Mouse (Mus musculus): ENCODE results near the gene Babam1.

Gene Babam1

DNA sequence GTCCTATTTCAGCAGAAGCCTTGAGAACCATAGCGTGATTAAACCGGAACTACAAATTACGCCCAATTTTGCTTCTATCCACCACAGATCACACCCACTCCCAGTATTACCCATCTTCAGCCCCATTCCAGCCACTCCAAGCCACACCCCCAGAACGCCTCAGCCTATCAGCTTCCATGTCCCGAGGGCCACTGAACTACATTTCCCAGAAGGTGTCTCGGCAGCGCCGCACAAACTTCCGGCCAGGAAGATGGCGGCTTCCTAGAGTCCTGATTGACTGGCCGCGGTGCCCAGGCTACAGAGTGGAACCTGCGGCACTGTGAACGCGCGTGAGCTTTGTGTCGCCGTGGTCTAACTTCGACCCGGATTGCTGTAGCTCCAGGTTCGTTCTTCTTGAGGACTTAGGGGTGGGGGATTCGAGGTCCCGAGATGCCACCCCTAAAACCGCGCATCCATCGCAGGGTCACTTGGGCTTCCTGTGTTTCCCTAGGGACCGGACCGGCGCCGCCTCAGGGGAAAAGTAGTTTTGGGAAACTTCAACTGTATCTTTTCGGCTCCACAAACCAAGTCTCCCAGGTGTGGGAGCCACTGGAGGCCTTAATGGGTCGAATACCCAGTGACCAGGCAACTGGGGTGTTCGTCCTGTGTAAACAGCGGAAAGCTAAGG is at the start of gene Babam1:
Gene Babam1 (plus strand): TSS at position 223 of the 667 bp plus-strand sequence.
- DNase-seq (ENCODE audit: low spot score in 2 of 2) = peak; percentile 88 to 90

GRCm38 (mm10) chr8:71351117-71351516 is 45.5 kb upstream of the Babam1 start:
- no peak for DNase-seq (ENCODE audit: low spot score in 2 of 2)

DNA sequence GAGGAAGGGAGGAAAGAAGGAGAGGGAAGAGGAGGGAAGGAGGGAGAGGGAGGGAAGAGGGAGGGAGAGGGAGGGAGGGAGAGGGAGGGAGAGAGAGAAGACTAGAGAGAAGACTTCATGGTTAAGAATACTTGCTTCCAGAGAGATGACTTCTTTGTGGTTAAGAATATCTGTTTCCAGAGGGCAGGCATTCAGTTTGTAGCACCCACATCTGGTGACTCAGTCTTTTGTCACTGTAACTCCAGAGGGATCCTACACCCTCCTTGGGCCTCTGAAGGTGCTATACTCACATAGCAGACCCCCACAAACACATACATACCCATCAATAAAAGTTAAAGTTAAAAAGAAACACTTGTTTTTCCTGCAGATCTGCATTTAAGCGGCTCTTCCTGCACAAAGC is 45.1 kb upstream of the Babam1 start:
- no peak for DNase-seq (ENCODE audit: low spot score in 2 of 2)

DNA sequence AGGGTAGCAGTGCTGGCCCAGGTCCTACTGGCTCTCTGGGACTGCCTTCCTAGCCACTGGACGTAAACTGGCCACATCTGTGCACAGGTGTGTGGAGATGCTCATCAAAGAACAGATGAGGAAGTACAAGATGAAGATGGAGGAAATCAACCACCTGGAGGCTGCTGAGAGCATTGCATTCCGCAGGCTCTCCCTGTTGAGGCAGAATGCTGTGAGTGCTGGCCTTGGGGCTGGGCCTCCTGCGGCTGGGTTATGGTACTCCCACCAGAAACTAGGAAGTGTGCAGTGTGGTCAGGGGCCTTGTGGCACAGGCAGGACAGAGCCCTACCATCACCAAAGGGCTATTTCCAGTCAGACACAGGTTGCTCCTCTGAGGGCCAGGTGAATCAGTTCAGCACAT is 38.6 kb upstream of the Babam1 start:
- no peak for DNase-seq (ENCODE audit: low spot score in 2 of 2)

- peak; percentile 82 to 87 for DNase-seq (ENCODE audit: low spot score in 2 of 2)
Observed at GRCm38 (mm10) chr8:71366771-71367528, 29.7 kb upstream of the Babam1 start, which contains the start of gene Use1. TSS of gene Use1 (plus strand) at chr8:71366848.

DNA sequence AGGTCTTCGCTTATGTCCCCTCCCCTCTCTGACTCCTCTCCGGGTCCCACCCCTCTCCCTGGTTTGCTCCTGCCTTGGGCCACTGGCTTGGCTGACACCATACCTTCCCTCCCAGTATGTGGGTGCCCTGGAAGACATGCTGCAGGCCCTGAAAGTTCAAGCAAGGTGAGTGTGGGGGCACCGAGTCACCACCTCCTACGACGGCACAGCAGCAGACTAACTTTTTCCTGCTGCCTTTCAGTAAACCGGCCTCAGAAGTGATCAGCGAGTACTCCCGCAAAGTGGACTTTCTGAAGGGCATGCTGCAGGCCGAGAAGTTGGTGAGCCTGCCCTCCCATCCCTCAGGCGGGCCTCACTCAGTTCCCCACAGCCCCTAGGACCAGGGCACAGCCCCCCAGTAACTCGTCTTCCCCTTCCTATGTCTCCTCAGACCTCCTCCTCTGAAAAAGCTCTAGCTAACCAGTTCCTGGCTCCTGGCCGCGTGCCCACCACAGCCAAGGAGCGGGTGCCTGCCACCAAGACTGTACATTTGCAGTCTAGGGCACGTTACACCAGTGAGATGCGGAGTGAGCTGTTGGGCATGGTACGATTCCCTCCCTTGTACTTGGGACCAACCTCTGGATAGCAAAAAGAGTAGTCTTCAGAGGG is 29.0 kb upstream of the Babam1 start:
- no peak for DNase-seq (ENCODE audit: low spot score in 2 of 2)

DNA sequence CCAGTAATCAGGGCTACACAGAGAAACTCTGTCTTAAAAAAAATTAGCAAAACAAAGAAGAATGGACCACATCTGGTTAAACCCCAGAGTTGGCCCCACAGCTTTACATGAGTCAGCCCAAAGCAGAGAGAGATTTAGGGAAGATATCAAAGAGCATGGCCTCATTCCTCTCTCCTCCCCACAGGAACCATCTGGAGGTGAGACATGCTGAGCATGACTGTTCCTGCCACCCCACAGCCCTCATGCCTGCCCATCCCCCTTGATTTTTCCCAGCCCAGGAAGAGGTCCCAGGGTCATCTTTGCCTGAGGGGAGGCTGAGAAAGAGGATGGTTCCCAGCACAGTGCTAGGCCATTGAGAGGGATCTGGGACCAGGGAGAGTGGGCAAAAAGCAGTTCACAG is 28.3 kb upstream of the Babam1 start:
- DNase-seq (ENCODE audit: low spot score in 2 of 2) = no peak

DNA sequence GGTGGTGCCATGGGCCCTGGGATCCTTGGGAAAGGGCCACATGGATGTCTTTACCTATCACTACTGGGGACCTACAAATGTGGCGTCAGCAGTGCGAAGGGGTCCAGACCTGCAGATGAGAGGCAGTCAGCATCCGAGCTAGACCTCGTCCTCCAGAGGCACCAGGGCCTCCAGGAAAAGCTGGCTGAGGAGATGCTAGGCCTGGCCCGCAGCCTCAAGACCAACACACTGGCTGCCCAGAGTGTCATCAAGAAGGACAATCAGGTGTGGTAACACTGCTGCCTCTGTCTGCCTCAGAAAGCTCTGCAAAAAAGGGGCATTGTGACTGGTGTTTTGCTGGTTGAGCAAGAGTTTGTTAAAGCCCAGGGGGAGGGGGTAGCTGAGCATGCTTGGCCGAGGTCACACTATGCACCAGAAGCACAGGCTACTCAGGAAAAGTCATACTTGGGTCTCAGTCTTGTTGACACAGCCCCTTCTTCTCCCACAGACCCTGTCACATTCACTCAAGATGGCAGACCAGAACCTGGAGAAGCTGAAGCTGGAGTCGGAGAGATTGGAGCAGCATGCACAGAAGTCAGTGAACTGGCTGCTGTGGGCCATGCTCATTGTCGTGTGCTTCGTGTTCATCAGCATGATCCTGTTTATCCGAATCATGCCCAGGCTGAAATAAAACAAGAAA is 27.5 kb upstream of the Babam1 start:
- no peak for DNase-seq (ENCODE audit: low spot score in 2 of 2)

- no peak for DNase-seq (ENCODE audit: low spot score in 2 of 2)
Observed at GRCm38 (mm10) chr8:71370711-71371235, 25.9 kb upstream of the Babam1 start.

DNA sequence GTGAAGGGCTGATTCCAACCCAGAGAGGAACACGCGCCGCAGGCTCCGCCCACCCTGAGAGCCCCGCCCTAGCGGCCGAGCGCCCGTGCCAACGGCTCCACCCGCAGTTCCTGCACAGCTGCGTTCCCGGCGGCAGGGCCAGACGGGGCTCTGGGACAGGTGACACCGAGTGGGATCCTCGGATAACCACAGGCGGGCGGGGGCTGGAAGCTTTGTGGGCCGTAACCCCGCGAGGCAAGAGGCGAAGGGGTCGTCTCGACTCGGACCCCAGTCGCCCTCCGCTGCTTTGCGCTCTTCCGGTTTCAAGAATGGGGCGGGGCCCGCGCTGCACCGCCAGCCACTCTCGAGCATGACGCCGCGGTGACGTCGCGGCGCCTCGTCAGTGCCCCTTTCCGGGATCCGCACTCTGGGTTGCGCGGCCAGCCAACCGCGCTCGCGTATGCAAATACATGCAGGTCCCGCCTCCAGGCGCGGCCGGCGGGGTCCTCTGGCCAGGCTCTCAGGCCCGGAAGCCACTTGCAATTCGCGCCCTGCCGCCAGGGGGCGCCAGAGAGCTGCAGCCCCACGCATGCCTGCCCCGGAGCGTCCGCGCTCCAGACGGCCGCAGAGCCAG is 25.3 kb upstream of the Babam1 start, which contains the start of gene Ocel1:
Gene Ocel1 (plus strand): TSS at position 63 of the 613 bp plus-strand sequence.
- DNase-seq (ENCODE audit: low spot score in 2 of 2) = peak; percentile 97 to 98

- peak in 1 of 2 experiments; percentile 30 for DNase-seq (ENCODE audit: low spot score in 2 of 2)
Observed at GRCm38 (mm10) chr8:71372427-71372826, 24.2 kb upstream of the Babam1 start.

DNA sequence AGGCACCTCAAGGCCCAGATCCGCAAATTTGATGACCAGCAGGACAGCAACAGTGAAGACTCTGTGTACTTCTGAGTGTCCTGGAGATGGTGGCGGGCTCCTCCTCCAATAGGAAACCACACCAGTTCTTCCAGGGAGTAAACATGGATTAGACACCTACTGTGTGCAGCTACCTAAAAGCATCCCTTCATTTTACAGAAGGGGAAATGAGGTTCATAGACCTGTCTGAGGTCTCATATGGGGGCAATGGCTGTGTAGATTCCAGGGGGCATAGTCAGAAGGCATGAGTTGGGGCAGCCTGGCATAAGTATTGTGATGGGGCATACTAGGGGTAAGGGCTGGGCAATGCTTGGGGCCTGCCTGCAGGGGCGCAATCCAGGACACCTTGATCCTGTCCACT is 23.7 kb upstream of the Babam1 start:
- DNase-seq (ENCODE audit: low spot score in 2 of 2) = no peak

DNA sequence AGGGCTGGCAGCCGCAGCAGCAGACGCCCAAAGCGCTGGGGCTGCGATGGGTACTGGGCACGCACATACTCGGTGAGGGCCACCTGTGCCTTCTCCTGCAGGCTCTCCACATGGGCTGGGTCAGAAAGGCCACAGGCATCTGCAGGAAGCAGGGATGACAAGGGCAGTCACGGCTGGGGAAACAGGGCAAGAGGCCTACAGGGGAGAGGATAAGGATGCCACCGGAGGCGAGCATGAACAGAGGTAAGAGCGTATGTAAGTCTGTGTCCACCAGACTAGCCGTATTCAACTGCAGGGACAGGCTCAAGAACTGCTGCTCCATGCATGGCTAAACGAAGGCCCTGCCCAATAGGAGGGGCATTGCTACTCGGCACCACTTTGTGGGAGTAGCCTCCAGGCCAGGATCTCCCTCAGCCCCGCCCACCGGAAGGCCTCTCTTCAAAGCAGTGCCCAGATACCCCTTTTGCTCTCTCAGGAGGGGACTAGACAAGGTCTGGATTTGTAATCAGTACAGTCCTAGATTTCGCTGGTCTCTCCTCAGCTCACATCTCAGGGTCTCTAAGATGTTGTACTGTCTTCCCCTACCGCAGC is 21.9 kb upstream of the Babam1 start:
- DNase-seq (ENCODE audit: low spot score in 2 of 2) = no peak

DNA sequence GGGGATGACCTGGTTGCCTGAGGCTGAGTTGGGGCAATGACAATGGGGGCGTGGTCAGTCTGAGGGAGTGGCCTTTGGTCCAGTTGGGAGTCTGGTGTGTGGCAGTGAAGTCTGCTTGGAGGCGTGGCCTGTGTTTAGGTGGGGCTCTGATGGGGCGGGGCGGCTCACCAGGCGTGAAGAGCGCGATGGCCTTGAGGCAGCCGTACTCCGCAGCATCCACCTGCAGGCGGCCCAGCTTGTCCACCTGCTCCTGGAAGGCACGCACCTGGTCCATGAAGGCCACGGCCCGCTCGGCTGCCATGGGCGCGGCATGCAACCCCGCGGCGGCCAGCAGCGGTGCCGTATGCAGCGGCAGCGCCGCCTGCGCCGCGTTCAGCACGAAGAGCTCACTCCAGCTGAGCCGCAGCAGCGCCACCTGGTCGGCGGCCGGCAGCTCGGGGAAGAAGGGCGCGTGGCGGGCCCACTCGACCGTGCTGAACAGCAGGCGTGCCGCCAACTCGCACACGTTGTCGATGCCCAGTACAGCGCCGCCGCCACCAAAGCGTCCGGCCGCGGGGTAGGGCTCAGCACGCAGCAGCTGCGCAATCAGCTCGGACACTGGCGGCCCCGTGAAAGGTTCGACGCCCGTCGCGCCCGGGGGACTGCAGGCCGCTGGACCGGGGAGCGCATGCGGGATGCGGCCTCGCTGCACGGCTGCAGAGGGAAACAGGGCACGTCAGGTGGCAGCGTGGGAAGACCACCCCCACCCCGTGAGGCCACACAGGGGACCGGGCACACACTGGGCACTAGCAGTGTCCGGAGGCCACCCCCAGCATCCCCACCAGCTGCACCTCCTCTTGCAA is 20.9 kb upstream of the Babam1 start:
- DNase-seq (ENCODE audit: low spot score in 2 of 2) = peak in 1 of 2 experiments; percentile 67

GRCm38 (mm10) chr8:71376423-71377030 is 20.1 kb upstream of the Babam1 start:
- DNase-seq (ENCODE audit: low spot score in 2 of 2) = no peak

- DNase-seq (ENCODE audit: low spot score in 2 of 2) = no peak
Observed at GRCm38 (mm10) chr8:71379008-71379407, 17.7 kb upstream of the Babam1 start.

DNA sequence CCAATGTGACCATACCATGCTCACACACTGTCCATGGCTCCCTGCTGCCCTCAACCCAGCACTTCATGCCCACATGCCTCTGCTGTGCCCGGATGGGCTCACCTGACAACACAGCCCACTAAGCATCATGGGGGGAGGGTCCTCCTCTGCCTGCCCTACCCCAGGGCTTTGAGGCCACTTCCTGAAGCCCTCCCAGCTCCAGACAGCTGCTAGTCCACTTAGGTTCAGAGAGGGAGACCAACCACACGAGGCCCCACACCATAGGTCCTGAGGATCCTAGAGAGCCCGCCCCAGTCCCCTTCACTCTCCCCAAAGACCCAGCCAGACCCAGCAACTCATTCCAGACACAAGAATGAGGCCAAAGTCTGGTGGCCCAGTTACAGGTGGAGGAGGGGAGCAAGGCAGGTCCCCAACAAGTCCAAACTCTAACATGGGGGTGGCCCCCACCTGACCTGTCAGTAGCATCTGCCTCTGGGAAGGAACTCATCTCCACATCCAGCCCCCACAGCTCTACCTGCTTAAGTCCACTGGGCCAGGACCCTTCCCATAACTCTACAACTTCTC is 17.1 kb upstream of the Babam1 start:
- no peak for DNase-seq (ENCODE audit: low spot score in 2 of 2)

DNA sequence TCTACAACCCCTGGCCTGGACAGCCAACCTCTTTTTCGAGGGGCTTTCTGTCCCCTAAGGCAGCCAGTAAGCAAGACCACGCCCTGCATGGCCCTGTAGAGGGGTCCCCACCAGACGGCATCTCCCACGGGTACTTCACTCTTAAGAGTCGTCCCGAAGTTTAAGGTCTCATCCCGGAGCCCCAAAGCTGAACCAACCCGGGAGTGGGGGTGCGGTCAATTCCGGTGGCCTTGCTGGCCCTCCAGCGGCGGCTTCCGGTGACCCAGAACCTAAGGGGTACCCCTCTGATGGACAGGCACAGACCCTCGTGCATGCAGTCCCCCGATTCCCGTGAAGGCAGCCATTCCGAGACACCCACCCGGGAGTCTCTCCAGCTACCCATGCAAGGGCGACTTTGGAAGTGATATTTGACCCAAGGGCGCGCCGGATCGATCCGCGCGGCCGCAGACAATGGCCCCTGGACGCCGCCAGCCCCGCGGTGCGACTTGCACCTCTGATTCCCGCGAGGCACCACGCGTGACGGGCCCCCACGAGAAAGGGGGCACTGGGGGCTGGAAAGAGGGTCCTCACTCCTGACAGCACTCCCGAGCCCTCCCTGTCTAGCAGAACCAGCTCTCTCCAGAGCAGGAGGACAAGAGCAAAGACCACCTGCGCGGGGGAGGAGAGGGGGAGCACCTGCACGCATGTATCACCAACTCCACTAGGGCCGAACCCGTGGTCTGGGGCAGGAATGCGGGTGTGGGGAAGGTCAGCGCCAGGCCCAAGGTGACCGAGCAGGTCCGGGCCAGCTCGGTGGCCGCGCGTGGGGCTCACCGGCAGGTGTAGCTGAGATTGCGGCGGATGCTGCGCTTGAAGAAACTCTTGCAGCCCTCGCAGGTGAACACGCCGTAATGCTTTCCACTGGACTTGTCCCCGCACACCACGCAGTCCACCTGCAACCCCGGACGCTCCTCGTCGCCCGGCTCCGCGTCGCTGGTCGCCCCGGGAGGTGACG is 16.2 kb upstream of the Babam1 start:
- DNase-seq (ENCODE audit: low spot score in 2 of 2) = no peak

Measured in frontal cortex, postnatal 10 days (tissue).